In the genomic region with DNA sequence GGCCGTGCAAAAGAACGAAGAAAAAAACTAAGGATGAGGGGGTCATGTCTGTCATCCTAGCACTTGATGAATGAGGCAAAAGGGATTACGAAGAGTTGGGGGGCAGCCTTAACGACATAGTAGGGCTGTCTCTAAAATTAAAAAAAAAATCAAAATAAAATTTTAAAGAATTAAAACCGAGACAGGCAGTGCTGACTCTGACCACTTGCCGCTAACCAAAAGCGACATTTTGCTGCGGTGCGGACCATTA, we compare ENCODE assay signal across 8 mouse cellular contexts. TPM values are rescaled to one million over a fixed set of nuclear protein-coding genes. Genes with fewer than 3 reads are reported as not detected.
DNase-seq lines count a peak whose midpoint lies in the region; ATAC-seq and TF ChIP-seq lines count a peak whose summit lies in the region.

No protein-coding gene starts in this region.

- H3K9me3 ChIP-seq in embryonic facial prominence, embryonic 14.5 days (ENCODE audit: control insufficient read depth, low read length), result no peaks in the 10 kb centered on the region
- no peaks in the 10 kb centered on the region for H3K9me3 ChIP-seq in intestine, postnatal 0 days (ENCODE audit: control insufficient read depth)
- H3K9me3 ChIP-seq in neural tube, embryonic 14.5 days (ENCODE audit: control insufficient read depth, low read length), result no peaks in the 10 kb centered on the region

- H3K4me3 ChIP-seq in liver, adult 2 months (ENCODE audit: insufficient read depth, low read depth, low read length), result peak overlapping the region; percentile 64
- peak overlapping the region; percentile 88 for H3K4me3 ChIP-seq in embryonic facial prominence, embryonic 14.5 days (ENCODE audit: low read depth, low read length)
- H3K4me3 ChIP-seq in intestine, postnatal 0 days (ENCODE audit: low read depth, low read length), result peak overlapping the region; percentile 84
- H3K4me3 ChIP-seq in neural tube, embryonic 14.5 days (ENCODE audit: low read depth, low read length), result peak overlapping the region; percentile 80

- no peak for TF ChIP-seq CTCF in liver, adult 2 months (IDR thresholded peaks at IDR 0.05; ENCODE audit: low read depth, low read length)
- TF ChIP-seq CTCF in intestine, postnatal 0 days (IDR thresholded peaks at IDR 0.05; ENCODE audit: low read depth), result no peak

- peak overlapping the region; percentile 46 for H3K9ac ChIP-seq in liver, adult 2 months (ENCODE audit: low read depth, low read length)
- H3K9ac ChIP-seq in embryonic facial prominence, embryonic 14.5 days (ENCODE audit: low read depth, low read length), result peak overlapping the region; percentile 64
- peak overlapping the region; percentile 55 for H3K9ac ChIP-seq in intestine, postnatal 0 days (ENCODE audit: low read depth, low read length)
- H3K9ac ChIP-seq in neural tube, embryonic 14.5 days (replicated peaks; ENCODE audit: low read depth, low read length), result peak overlapping the region; percentile 57

- H3K4me1 ChIP-seq in liver, adult 2 months (ENCODE audit: control insufficient read depth, insufficient read depth, low read length), result peaks cover 30% of the 10 kb centered on the region
- peaks cover 17% of the 10 kb centered on the region for H3K4me1 ChIP-seq in embryonic facial prominence, embryonic 14.5 days (ENCODE audit: control insufficient read depth, insufficient read depth, low read length)
- H3K4me1 ChIP-seq in intestine, postnatal 0 days (replicated peaks; ENCODE audit: control insufficient read depth, insufficient read depth, low read length), result no peaks in the 10 kb centered on the region; the same call in 1 of the 2 replicates
- H3K4me1 ChIP-seq in neural tube, embryonic 14.5 days (ENCODE audit: control insufficient read depth, insufficient read depth, low read length), result peaks cover 29% of the 10 kb centered on the region

- H3K4me2 ChIP-seq in embryonic facial prominence, embryonic 14.5 days (ENCODE audit: low read depth, low read length), result peak overlapping the region; percentile 71
- peak overlapping the region; percentile 78 for H3K4me2 ChIP-seq in intestine, postnatal 0 days (replicated peaks; ENCODE audit: low read depth)
- peak overlapping the region; percentile 70 for H3K4me2 ChIP-seq in neural tube, embryonic 14.5 days (ENCODE audit: low read depth, low read length)

- ATAC-seq in embryonic facial prominence, embryonic 14.5 days (ENCODE audit: low read depth), result no peak
- no peak for ATAC-seq in intestine, postnatal 0 days
- ATAC-seq in neural tube, embryonic 14.5 days (ENCODE audit: low read depth), result no peak

- no peak for TF ChIP-seq POLR2A in liver, adult 2 months (IDR thresholded peaks at IDR 0.05; ENCODE audit: extremely low read depth, insufficient read depth, low read length)

- H3K79me2 ChIP-seq in liver, adult 2 months (ENCODE audit: control insufficient read depth, insufficient read depth, low read length), result peaks cover 38% of the 10 kb centered on the region

- DNase-seq in liver, adult 2 months (ENCODE audit: extremely low read depth, low read depth, low spot score), result no peak
- no peak for DNase-seq in liver
- no peak for DNase-seq in embryonic facial prominence, embryonic 14.5 days (ENCODE audit: low spot score)
- no peak for DNase-seq in urinary bladder, postnatal 14 days (ENCODE audit: low spot score)
- DNase-seq in embryo, embryonic 9.5 days (ENCODE audit: extremely low spot score), result no peak
- no peak for DNase-seq in embryo, embryonic 11 days

- H3K27me3 ChIP-seq in liver, adult 2 months (ENCODE audit: control insufficient read depth, insufficient read depth, low read length), result no peaks in the 10 kb centered on the region
- no peaks in the 10 kb centered on the region for H3K27me3 ChIP-seq in embryonic facial prominence, embryonic 14.5 days (replicated peaks; ENCODE audit: control insufficient read depth, insufficient read depth, low read length)
- H3K27me3 ChIP-seq in intestine, postnatal 0 days (replicated peaks; ENCODE audit: control insufficient read depth, insufficient read depth, low read length), result no peaks in the 10 kb centered on the region
- H3K27me3 ChIP-seq in neural tube, embryonic 14.5 days (ENCODE audit: control insufficient read depth, insufficient read depth, low read length), result no peaks in the 10 kb centered on the region

- 6% methylated on average over 9 of the region's 9 CpGs for WGBS in liver, adult 2 months
- WGBS in embryonic facial prominence, embryonic 14.5 days, result 1% methylated on average over 9 of the region's 9 CpGs
- WGBS in intestine, postnatal 0 days, result 3% methylated on average over 9 of the region's 9 CpGs
- WGBS in neural tube, embryonic 14.5 days, result 2% methylated on average over 9 of the region's 9 CpGs

- H3K27ac ChIP-seq in liver, adult 2 months (replicated peaks; ENCODE audit: insufficient read depth, low read depth, low read length), result peak overlapping the region; percentile 48
- H3K27ac ChIP-seq in embryonic facial prominence, embryonic 14.5 days (replicated peaks; ENCODE audit: low read depth, low read length), result peak overlapping the region; percentile 97
- peak overlapping the region; percentile 76 for H3K27ac ChIP-seq in intestine, postnatal 0 days (ENCODE audit: low read depth, low read length)
- peak overlapping the region; percentile 95 for H3K27ac ChIP-seq in neural tube, embryonic 14.5 days (ENCODE audit: low read depth, low read length)

- H3K36me3 ChIP-seq in liver, adult 2 months (ENCODE audit: control insufficient read depth, insufficient read depth, low read length), result no peaks in the 10 kb centered on the region
- H3K36me3 ChIP-seq in embryonic facial prominence, embryonic 14.5 days (ENCODE audit: control insufficient read depth, insufficient read depth, low read length), result no peaks in the 10 kb centered on the region
- H3K36me3 ChIP-seq in intestine, postnatal 0 days (ENCODE audit: control insufficient read depth, insufficient read depth), result no peaks in the 10 kb centered on the region
- no peaks in the 10 kb centered on the region for H3K36me3 ChIP-seq in neural tube, embryonic 14.5 days (ENCODE audit: control insufficient read depth, insufficient read depth, low read length)

RNA-seq across cellular contexts. Expression of gene Csnk1g2, which starts 1.0 kb away (rescaled TPM):
- total RNA-seq in liver, adult 2 months (2014; rRNA removed), result 54.4 and 56.1 TPM in 2 replicates
- polyA plus RNA-seq in liver, adult 2 months (2012; rRNA removed), result 110 and 123 TPM in 2 replicates
- 104 and 125 TPM in 2 replicates for polyA plus RNA-seq in embryonic facial prominence, embryonic 14.5 days (2014; fragmentation: Nextera tagmentation; extraction: Ambion mirVana)
- 97.5 and 99.2 TPM in 2 replicates for polyA plus RNA-seq in intestine, postnatal 0 days (2015; fragmentation: Nextera tagmentation; extraction: Ambion mirVana)
- 50.3 and 76.8 TPM in 2 replicates for polyA plus RNA-seq in neural tube, embryonic 14.5 days (2014; fragmentation: Nextera tagmentation; extraction: Ambion mirVana)

RNA-seq across cellular contexts. Expression of gene Gm49322, which starts 15.8 kb away (rescaled TPM):
- total RNA-seq in liver, adult 2 months (2014; rRNA removed), result 0.28 and 0.34 TPM in 2 replicates
- polyA plus RNA-seq in liver, adult 2 months (2012; rRNA removed), result 0.54 and 0.70 TPM in 2 replicates
- 1.9 and 2.5 TPM in 2 replicates for polyA plus RNA-seq in embryonic facial prominence, embryonic 14.5 days (2014; fragmentation: Nextera tagmentation; extraction: Ambion mirVana)
- polyA plus RNA-seq in intestine, postnatal 0 days (2015; fragmentation: Nextera tagmentation; extraction: Ambion mirVana), result 2.3 and 2.6 TPM in 2 replicates
- polyA plus RNA-seq in neural tube, embryonic 14.5 days (2014; fragmentation: Nextera tagmentation; extraction: Ambion mirVana), result 0.96 and 0.98 TPM in 2 replicates

RNA-seq across cellular contexts. Expression of gene Adat3, which starts 18.9 kb away (rescaled TPM):
- 0.28 and 1.4 TPM in 2 replicates for total RNA-seq in liver, adult 2 months (2014; rRNA removed)
- 3.3 and 5.5 TPM in 2 replicates for polyA plus RNA-seq in liver, adult 2 months (2012; rRNA removed)
- 6.1 and 6.2 TPM in 2 replicates for polyA plus RNA-seq in embryonic facial prominence, embryonic 14.5 days (2014; fragmentation: Nextera tagmentation; extraction: Ambion mirVana)
- polyA plus RNA-seq in intestine, postnatal 0 days (2015; fragmentation: Nextera tagmentation; extraction: Ambion mirVana), result 5.4 and 6.6 TPM in 2 replicates
- polyA plus RNA-seq in neural tube, embryonic 14.5 days (2014; fragmentation: Nextera tagmentation; extraction: Ambion mirVana), result 5.5 and 6.7 TPM in 2 replicates

RNA-seq across cellular contexts. Expression of gene Scamp4, which starts 18.9 kb away (rescaled TPM):
- 7.6 and 11.4 TPM in 2 replicates for total RNA-seq in liver, adult 2 months (2014; rRNA removed)
- 61.2 and 63.2 TPM in 2 replicates for polyA plus RNA-seq in liver, adult 2 months (2012; rRNA removed)
- 84.6 and 96.3 TPM in 2 replicates for polyA plus RNA-seq in embryonic facial prominence, embryonic 14.5 days (2014; fragmentation: Nextera tagmentation; extraction: Ambion mirVana)
- 86.5 and 88.5 TPM in 2 replicates for polyA plus RNA-seq in intestine, postnatal 0 days (2015; fragmentation: Nextera tagmentation; extraction: Ambion mirVana)
- 71.6 and 72.4 TPM in 2 replicates for polyA plus RNA-seq in neural tube, embryonic 14.5 days (2014; fragmentation: Nextera tagmentation; extraction: Ambion mirVana)

RNA-seq across cellular contexts. Expression of gene Abhd17a, which starts 31.5 kb away (rescaled TPM):
- 45.7 and 59.3 TPM in 2 replicates for total RNA-seq in liver, adult 2 months (2014; rRNA removed)
- polyA plus RNA-seq in liver, adult 2 months (2012; rRNA removed), result 194 and 205 TPM in 2 replicates
- 115 and 124 TPM in 2 replicates for polyA plus RNA-seq in embryonic facial prominence, embryonic 14.5 days (2014; fragmentation: Nextera tagmentation; extraction: Ambion mirVana)
- 116 and 117 TPM in 2 replicates for polyA plus RNA-seq in intestine, postnatal 0 days (2015; fragmentation: Nextera tagmentation; extraction: Ambion mirVana)
- 144 and 155 TPM in 2 replicates for polyA plus RNA-seq in neural tube, embryonic 14.5 days (2014; fragmentation: Nextera tagmentation; extraction: Ambion mirVana)
